Mouse (Mus musculus) bone marrow macrophage, adult 2 months (primary cell): ENCODE results near the gene Tsku. TPM values are rescaled to one million over a fixed set of nuclear protein-coding genes. Genes with fewer than 3 reads are reported as not detected.

Source experiments
- H3K27ac ChIP-seq: 2 replicates; pipeline ENCODE4 v1.5.1; 2012; ENCODE audit warnings: low read depth, low read length; ENCODE audit not compliant: insufficient read depth
- H3K4me1 ChIP-seq: 2 replicates; pipeline ENCODE4 v1.6.1; 2012; ENCODE audit warnings: low read length; ENCODE audit not compliant: control insufficient read depth, insufficient read depth
- H3K4me3 ChIP-seq: 2 replicates; pipeline ENCODE4 v1.5.1; 2012; ENCODE audit warnings: mild to moderate bottlenecking, low read length, moderate library complexity; ENCODE audit not compliant: insufficient read depth
- CTCF ChIP-seq: IDR thresholded peaks from 2 replicates; pipeline ENCODE4 v1.5.1; 2012; ENCODE audit warnings: low read depth, mild to moderate bottlenecking, low read length, moderate library complexity
- POLR2A ChIP-seq: IDR thresholded peaks from 2 replicates; pipeline ENCODE4 v1.6.1; 2012; ENCODE audit warnings: mild to moderate bottlenecking, low read depth, low read length, borderline replicate concordance
- polyA plus RNA-seq: library from polyadenylated mRNA; stranded (reverse); fragments of >200 nt; gene quantifications from 2 replicates; pipeline ENCODE4 v1.2.4, GENCODE M21; 2012; ENCODE audit not compliant: missing spikeins, insufficient read depth, insufficient read length

Gene Tsku
- polyA plus RNA-seq, 1 experiment, result 39.7 TPM

GRCm38 (mm10) chr7:98385168-98385567 lies 24.0 kb upstream of the Tsku start:
- H3K27ac ChIP-seq, result peak overlapping the region; percentile 30; the same call in 1 of the 2 replicates
- no peak for TF ChIP-seq POLR2A
- no peak for TF ChIP-seq CTCF
- H3K4me3 ChIP-seq, result no peak overlapping the region
- H3K4me1 ChIP-seq, result peaks cover 61% of the 10 kb centered on the region

- H3K4me1 ChIP-seq, result peaks cover 48% of the 10 kb centered on the region
- no peak overlapping the region for H3K27ac ChIP-seq
- TF ChIP-seq POLR2A (no peak), CTCF (no peak)
Measured at GRCm38 (mm10) chr7:98383337-98383736, 22.2 kb upstream of the Tsku start.

GRCm38 (mm10) chr7:98382784-98383183 lies 21.7 kb upstream of the Tsku start:
- TF ChIP-seq CTCF, result no peak
- TF ChIP-seq POLR2A, result no peak
- no peak overlapping the region for H3K27ac ChIP-seq
- H3K4me3 ChIP-seq, result no peak overlapping the region
- peaks cover 48% of the 10 kb centered on the region for H3K4me1 ChIP-seq

More at GRCm38 (mm10) chr7:98383337-98383736, 22.2 kb upstream of the Tsku start:
- H3K4me3 ChIP-seq, result no peak overlapping the region

- Histone ChIP-seq H3K27ac (no peak overlapping the region), H3K4me3 (no peak overlapping the region), H3K4me1 (peaks cover 33% of the 10 kb centered on the region)
- TF ChIP-seq CTCF (no peak), POLR2A (no peak)
Measured at GRCm38 (mm10) chr7:98380224-98380925, 19.2 kb upstream of the Tsku start.

GRCm38 (mm10) chr7:98379232-98379631 lies 18.1 kb upstream of the Tsku start:
- H3K4me1 ChIP-seq, result peaks cover 22% of the 10 kb centered on the region
- no peak overlapping the region for H3K4me3 ChIP-seq
- TF ChIP-seq POLR2A, result no peak
- no peak for TF ChIP-seq CTCF
- H3K27ac ChIP-seq, result no peak overlapping the region

- no peak overlapping the region for H3K4me3 ChIP-seq
- no peak for TF ChIP-seq POLR2A
- TF ChIP-seq CTCF, result no peak
- H3K27ac ChIP-seq, result no peak overlapping the region
- H3K4me1 ChIP-seq, result peaks cover 4% of the 10 kb centered on the region; the same call in 1 of the 2 replicates
Measured at GRCm38 (mm10) chr7:98377257-98377656, 16.1 kb upstream of the Tsku start.

GRCm38 (mm10) chr7:98371161-98371560 lies 10.0 kb upstream of the Tsku start:
- H3K27ac ChIP-seq, result no peak overlapping the region
- no peak for TF ChIP-seq CTCF
- no peak for TF ChIP-seq POLR2A
- no peaks in the 10 kb centered on the region for H3K4me1 ChIP-seq
- H3K4me3 ChIP-seq, result no peak overlapping the region

GRCm38 (mm10) chr7:98369762-98370369 lies 8.7 kb upstream of the Tsku start:
- Histone ChIP-seq H3K4me1 (no peaks in the 10 kb centered on the region), H3K4me3 (no peak overlapping the region), H3K27ac (no peak overlapping the region)
- TF ChIP-seq POLR2A, result no peak
- no peak for TF ChIP-seq CTCF

- peak overlapping the region; percentile 98 for H3K27ac ChIP-seq
- TF ChIP-seq POLR2A (no peak), CTCF (no peak)
- H3K4me3 ChIP-seq, result peak overlapping the region; percentile 88
- peaks cover 21% of the 10 kb centered on the region for H3K4me1 ChIP-seq
Measured at GRCm38 (mm10) chr7:98361662-98362061, 534 bp upstream of the Tsku start.

GRCm38 (mm10) chr7:98360621-98360990 lies 522 bp downstream of the Tsku start:
- peaks cover 31% of the 10 kb centered on the region for H3K4me1 ChIP-seq
- peak overlapping the region; percentile 98; the same call in 1 of the 2 replicates for H3K27ac ChIP-seq
- peak overlapping the region; percentile 88 for H3K4me3 ChIP-seq
- TF ChIP-seq CTCF, result no peak
- TF ChIP-seq POLR2A, result no peak
